Mouse (Mus musculus) megakaryocyte, embryonic 14.5 days (primary cell): ENCODE measurements around the gene Tpgs1.

ENCODE experiments used
- FLI1 ChIP-seq: IDR thresholded peaks from 2 replicates; pipeline ENCODE4 v1.6.1; 2012; ENCODE audit warnings: low read length, inconsistent platforms, mixed read lengths
- GATA1 ChIP-seq: IDR thresholded peaks from 3 replicates; pipeline ENCODE4 v1.6.1; 2012; ENCODE audit warnings: mixed read lengths, low read length, inconsistent platforms, borderline replicate concordance

DNA sequence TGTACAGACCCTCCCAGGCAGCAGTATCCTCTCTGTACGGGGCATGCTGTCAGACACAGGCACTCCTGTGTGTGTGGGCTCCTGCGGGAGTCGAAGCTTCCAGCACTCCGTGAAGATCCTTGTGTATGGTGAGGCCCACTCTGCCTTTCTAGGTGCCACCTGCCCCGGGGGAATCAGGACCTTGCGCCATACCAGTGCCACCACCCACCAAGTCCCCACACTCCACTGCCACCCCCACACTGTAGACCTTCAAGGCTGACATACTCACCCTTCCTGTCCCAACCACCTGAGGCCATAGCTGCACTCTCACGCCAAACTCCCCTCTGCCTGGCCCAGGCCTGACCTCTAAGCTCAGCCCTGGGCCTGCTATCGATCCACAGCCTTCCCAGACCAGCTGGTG is 4.1 kb upstream of the Tpgs1 start:
- no peak for TF ChIP-seq GATA1
- TF ChIP-seq FLI1: no peak
